Mouse (Mus musculus): Measurements from ENCODE around the gene Schip1.

DNA sequence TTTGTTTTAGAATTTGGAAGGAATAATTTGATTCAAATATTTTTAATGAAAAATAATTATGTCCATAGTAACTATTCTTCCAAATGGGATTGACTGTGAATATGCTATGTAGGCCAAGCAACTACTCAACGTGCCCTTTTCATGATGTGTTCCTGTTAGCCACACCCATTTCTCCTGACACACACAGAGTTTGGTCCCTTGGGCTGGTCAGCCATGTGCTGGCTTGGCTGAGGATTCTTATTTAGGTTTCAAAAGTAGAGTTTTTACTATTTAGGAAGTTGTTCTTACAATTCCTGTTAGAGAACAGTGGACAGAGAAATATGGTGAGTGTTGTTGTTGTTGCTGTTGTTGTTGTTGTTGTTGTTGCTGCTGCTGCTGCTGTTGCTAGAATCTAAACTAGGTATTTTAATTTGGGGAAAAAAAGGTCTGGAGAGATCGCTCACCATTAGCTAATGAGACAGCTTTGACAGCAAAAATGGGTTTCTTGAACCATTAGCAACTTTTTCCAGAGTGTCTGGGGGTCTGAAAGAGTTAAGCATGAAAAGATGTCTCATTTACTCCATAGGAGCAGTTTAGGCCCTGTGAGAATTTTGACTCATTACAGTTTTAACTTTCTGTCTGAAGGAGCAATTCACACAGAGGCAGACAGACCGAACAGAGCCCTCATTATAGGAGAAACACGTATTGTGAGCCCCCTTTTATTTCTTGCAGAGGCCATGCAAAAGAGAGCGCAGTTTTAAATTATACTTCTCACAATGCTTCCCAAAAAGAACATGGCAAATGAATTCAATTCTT, 74.4 kb downstream of the Schip1 start:
- TF ChIP-seq CTCF (IDR thresholded peaks at IDR 0.05; ENCODE audit: low read depth): no peak
- TF ChIP-seq EP300 (optimal IDR thresholded peaks at IDR 0.05): no peak

Measured in stomach, postnatal 0 days (tissue).